Mouse (Mus musculus) neural tube, embryonic 12.5 days (tissue): Measurements from ENCODE around the gene Otub1. TPM values are rescaled to one million over a fixed set of nuclear protein-coding genes. Genes with fewer than 3 reads are reported as not detected.

ENCODE experiments used
- ATAC-seq: fragments of 200-750 bp; cut with Nextera tagmentation; 2 replicates; pipeline ENCODE4 v1.8.0; 2017; ENCODE audit warnings: low read depth, mild to moderate bottlenecking, moderate TSS enrichment, moderate library complexity; ENCODE audit not compliant: low FRiP score
- H3K27ac ChIP-seq: fragments of 300-500 bp; sonication (generic); 2 replicates; pipeline ENCODE4 v1.5.1; 2016
- H3K27me3 ChIP-seq: fragments of 300-500 bp; sonication (generic); replicated peaks from 2 replicates; pipeline ENCODE4 v1.6.1; 2016; ENCODE audit warnings: mild to moderate bottlenecking
- H3K36me3 ChIP-seq: fragments of 300-500 bp; sonication (generic); 2 replicates; pipeline ENCODE4 v1.6.1; 2016; ENCODE audit warnings: mild to moderate bottlenecking
- H3K4me1 ChIP-seq: fragments of 300-500 bp; sonication (generic); 2 replicates; pipeline ENCODE4 v1.6.1; 2016
- H3K4me2 ChIP-seq: fragments of 300-500 bp; sonication (generic); replicated peaks from 2 replicates; pipeline ENCODE4 v1.6.1; 2016; ENCODE audit warnings: mild to moderate bottlenecking
- H3K4me3 ChIP-seq: fragments of 300-500 bp; sonication (generic); 2 replicates; pipeline ENCODE4 v1.5.1; 2016
- H3K9ac ChIP-seq: fragments of 300-500 bp; sonication (generic); 2 replicates; pipeline ENCODE4 v1.6.1; 2016; ENCODE audit warnings: mild to moderate bottlenecking
- H3K9me3 ChIP-seq: fragments of 300-500 bp; sonication (generic); 2 replicates; pipeline ENCODE4 v1.6.1; 2016; ENCODE audit warnings: mild to moderate bottlenecking
- WGBS: fragments of 180-500 bp; shearing (Covaris S2); methylation state at CpG from one replicate; pipeline ENCODE4 v1.1.7; 2016; 5-methylcytosine and 5-hydroxymethylcytosine counted together
- polyA plus RNA-seq: library from polyadenylated mRNA; unstranded; fragments of >200 nt; fragmentation: Nextera tagmentation; extraction: Ambion mirVana; gene quantifications from 2 replicates; pipeline ENCODE4 v1.2.1, GENCODE M21; 2016

The Otub1 gene
- polyA plus RNA-seq, 1 experiment from 2014 or later: 244 TPM

GRCm38 (mm10) chr19:7166767-7167166 is 39.3 kb downstream of the Otub1 start:
- 9% methylated on average over 6 of the region's 6 CpGs for WGBS
- H3K27ac ChIP-seq: no peak overlapping the region
- H3K4me3 ChIP-seq: no peak overlapping the region
- peak overlapping the region; percentile 95 for H3K4me2 ChIP-seq
- no peaks in the 10 kb centered on the region for H3K9me3 ChIP-seq
- H3K4me1 ChIP-seq: peaks cover 42% of the 10 kb centered on the region
- no peaks in the 10 kb centered on the region for H3K36me3 ChIP-seq
- ATAC-seq: no peak
- H3K9ac ChIP-seq: no peak overlapping the region
- peaks cover 79% of the 10 kb centered on the region for H3K27me3 ChIP-seq

GRCm38 (mm10) chr19:7166200-7166711 is 39.9 kb downstream of the Otub1 start:
- WGBS: 2% methylated on average over 15 of the region's 15 CpGs
- Histone ChIP-seq H3K9ac (peak overlapping the region; percentile 65), H3K4me1 (peaks cover 37% of the 10 kb centered on the region), H3K4me3 (peak overlapping the region; percentile 64), H3K4me2 (peak overlapping the region; percentile 95), H3K36me3 (no peaks in the 10 kb centered on the region), H3K27me3 (peaks cover 84% of the 10 kb centered on the region), H3K27ac (no peak overlapping the region), H3K9me3 (no peaks in the 10 kb centered on the region)
- ATAC-seq: 0 out of 2 replicates have a peak, but pooled peaks have one; percentile 13

DNA sequence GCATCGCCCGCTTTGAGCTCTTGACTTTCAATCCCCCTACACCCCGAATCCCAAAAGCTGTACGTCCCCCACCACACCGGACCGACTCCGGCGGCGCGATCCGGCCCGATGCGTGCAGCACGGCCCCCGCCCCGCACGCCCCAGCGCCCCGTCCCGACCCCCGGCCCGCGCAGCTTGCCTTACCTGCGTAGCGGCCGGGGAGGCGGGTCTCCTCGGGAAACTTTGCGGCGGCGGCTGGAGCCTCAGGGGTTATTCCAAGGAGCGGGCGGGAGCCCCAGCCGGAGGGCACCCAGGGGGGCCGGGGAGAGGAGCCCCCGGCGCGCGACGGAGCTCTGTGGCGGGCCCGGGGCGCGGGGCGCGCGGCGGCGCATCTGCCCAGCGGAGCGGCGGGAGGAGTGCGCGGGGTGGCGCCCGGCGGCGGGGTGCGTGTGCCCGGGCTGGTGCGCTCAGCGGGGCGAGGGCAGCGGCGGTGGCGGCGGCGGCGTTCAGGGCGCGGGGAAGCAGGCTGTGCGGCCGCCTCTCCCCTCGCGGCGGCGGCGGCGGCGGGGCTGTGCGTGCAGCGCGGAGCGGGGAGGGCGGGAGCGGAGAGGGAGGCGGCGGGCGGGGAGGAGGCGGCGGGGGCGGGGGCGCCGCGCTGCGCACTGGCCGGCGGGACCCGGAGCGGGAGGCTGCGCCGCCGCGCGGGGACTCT is 40.5 kb downstream of the Otub1 start:
- ATAC-seq: no peak
- no peaks in the 10 kb centered on the region for H3K9me3 ChIP-seq
- H3K4me2 ChIP-seq: peak overlapping the region; percentile 95
- H3K4me1 ChIP-seq: peaks cover 34% of the 10 kb centered on the region
- no peaks in the 10 kb centered on the region for H3K36me3 ChIP-seq
- peaks cover 80% of the 10 kb centered on the region for H3K27me3 ChIP-seq
- under 1% methylated on average over 72 of the region's 105 CpGs for WGBS
- H3K9ac ChIP-seq: peak overlapping the region; percentile 65
- H3K27ac ChIP-seq: peak overlapping the region; percentile 37; the same call in 1 of the 2 replicates
- H3K4me3 ChIP-seq: peak overlapping the region; percentile 64

- H3K4me1 ChIP-seq: peaks cover 41% of the 10 kb centered on the region
- peak overlapping the region; percentile 95 for H3K4me2 ChIP-seq
- no peaks in the 10 kb centered on the region for H3K36me3 ChIP-seq
- no peak for ATAC-seq
- H3K27ac ChIP-seq: no peak overlapping the region
- H3K4me3 ChIP-seq: peak overlapping the region; percentile 64
- H3K27me3 ChIP-seq: peaks cover 80% of the 10 kb centered on the region
- H3K9me3 ChIP-seq: no peaks in the 10 kb centered on the region
- H3K9ac ChIP-seq: peak overlapping the region; percentile 65
- WGBS: under 1% methylated on average over 35 of the region's 35 CpGs
Measured at GRCm38 (mm10) chr19:7164820-7165323, 41.2 kb downstream of the Otub1 start.

DNA sequence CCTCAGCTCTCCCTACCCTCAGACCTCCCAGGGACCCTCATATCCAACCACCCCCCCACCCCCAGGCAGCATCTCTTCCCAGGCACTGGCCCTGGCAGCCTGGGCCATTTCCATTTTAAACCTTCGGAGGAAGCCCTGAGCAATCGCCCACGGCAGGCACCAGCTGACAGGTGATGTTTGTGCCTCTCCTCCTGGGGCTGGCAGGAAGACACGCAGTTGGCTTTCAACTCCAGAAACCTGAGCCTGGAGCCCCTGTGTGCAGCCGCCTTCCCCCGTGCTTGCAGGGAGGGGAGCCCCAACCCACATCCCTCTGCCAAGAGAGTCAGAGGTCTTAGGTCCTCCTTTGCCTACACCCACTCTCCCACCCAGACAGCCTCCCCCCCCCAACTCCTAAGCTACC is 41.9 kb downstream of the Otub1 start:
- Histone ChIP-seq H3K4me2 (peak overlapping the region; percentile 95), H3K9me3 (no peaks in the 10 kb centered on the region), H3K27me3 (peaks cover 85% of the 10 kb centered on the region), H3K36me3 (no peaks in the 10 kb centered on the region), H3K27ac (no peak overlapping the region), H3K4me3 (peak overlapping the region; percentile 64), H3K4me1 (peaks cover 42% of the 10 kb centered on the region), H3K9ac (0 out of 2 replicates have a peak overlapping the region, but pooled peaks have one; percentile 65)
- 5% methylated on average over 6 of the region's 6 CpGs for WGBS
- ATAC-seq: no peak

DNA sequence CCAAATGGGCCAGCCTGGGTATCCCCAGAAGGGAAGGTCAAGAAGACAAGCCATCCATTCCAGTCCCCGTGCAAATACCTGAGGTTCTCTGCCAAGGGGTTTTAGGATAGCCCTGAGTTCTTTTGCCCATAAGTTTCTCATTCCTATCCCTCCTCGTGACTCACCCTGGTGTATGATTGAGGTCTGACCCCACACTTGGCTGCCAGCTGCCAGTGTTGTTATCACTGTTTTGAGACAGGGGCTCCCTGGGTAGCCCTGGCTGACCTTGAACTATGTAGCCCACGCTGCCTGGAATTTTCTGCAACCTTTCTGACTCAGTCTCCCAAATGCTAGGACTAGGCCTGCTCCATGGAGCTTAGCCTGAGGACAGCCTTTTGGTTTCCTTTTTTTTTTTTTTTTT is 45.1 kb downstream of the Otub1 start:
- Histone ChIP-seq H3K9me3 (no peaks in the 10 kb centered on the region), H3K9ac (no peak overlapping the region), H3K27ac (no peak overlapping the region), H3K4me2 (no peak overlapping the region), H3K36me3 (no peaks in the 10 kb centered on the region), H3K4me3 (no peak overlapping the region), H3K27me3 (peaks cover 70% of the 10 kb centered on the region), H3K4me1 (peaks cover 52% of the 10 kb centered on the region)
- no peak for ATAC-seq
- 76% methylated on average over 3 of the region's 3 CpGs for WGBS

GRCm38 (mm10) chr19:7160151-7160906 is 45.8 kb downstream of the Otub1 start:
- H3K4me3 ChIP-seq: no peak overlapping the region
- peak overlapping the region; percentile 51 for H3K9ac ChIP-seq
- H3K27me3 ChIP-seq: peaks cover 65% of the 10 kb centered on the region
- WGBS: 5% methylated on average over 13 of the region's 14 CpGs
- H3K27ac ChIP-seq: 0 out of 2 replicates have a peak overlapping the region, but pooled peaks have one; percentile 43
- no peaks in the 10 kb centered on the region for H3K36me3 ChIP-seq
- ATAC-seq: peak; percentile 51
- no peaks in the 10 kb centered on the region for H3K9me3 ChIP-seq
- peaks cover 49% of the 10 kb centered on the region for H3K4me1 ChIP-seq
- H3K4me2 ChIP-seq: peak overlapping the region; percentile 47

DNA sequence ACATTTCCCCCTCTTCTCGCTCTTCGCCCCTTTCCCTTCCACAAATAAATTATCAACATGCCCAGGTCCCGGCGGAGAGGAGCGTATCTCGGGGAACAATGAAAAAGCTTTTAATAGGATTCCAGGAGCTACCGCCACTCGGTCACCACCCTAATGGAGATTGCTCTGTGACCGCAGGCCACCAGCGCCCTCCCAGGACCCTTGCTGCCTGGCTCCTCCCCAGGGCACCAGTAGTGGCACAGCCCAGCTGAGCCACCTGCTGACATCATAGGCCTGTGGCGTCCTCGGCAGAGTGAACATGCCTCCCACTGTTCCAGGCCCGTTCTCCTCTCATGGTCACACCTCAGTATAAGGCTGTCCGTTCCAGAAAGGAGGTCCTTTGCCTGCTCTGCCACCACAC is 48.4 kb downstream of the Otub1 start:
- H3K27ac ChIP-seq: peak overlapping the region; percentile 32; the same call in 1 of the 2 replicates
- peaks cover 53% of the 10 kb centered on the region for H3K4me1 ChIP-seq
- H3K36me3 ChIP-seq: no peaks in the 10 kb centered on the region
- no peak overlapping the region for H3K4me3 ChIP-seq
- H3K27me3 ChIP-seq: peaks cover 49% of the 10 kb centered on the region
- WGBS: 16% methylated on average over 14 of the region's 14 CpGs
- ATAC-seq: no peak
- peak overlapping the region; percentile 33 for H3K4me2 ChIP-seq
- no peaks in the 10 kb centered on the region for H3K9me3 ChIP-seq
- 0 out of 2 replicates have a peak overlapping the region, but pooled peaks have one; percentile 43 for H3K9ac ChIP-seq

- H3K9ac ChIP-seq: no peak overlapping the region
- WGBS: 53% methylated on average over 6 of the region's 6 CpGs
- peak; percentile 28; the same call in 1 of the 2 replicates for ATAC-seq
- H3K36me3 ChIP-seq: no peaks in the 10 kb centered on the region
- peak overlapping the region; percentile 22 for H3K4me2 ChIP-seq
- peaks cover 41% of the 10 kb centered on the region for H3K27me3 ChIP-seq
- no peaks in the 10 kb centered on the region for H3K9me3 ChIP-seq
- H3K27ac ChIP-seq: peak overlapping the region; percentile 50
- H3K4me1 ChIP-seq: peaks cover 65% of the 10 kb centered on the region
- H3K4me3 ChIP-seq: no peak overlapping the region
Measured at GRCm38 (mm10) chr19:7155196-7155595, 50.9 kb downstream of the Otub1 start.

DNA sequence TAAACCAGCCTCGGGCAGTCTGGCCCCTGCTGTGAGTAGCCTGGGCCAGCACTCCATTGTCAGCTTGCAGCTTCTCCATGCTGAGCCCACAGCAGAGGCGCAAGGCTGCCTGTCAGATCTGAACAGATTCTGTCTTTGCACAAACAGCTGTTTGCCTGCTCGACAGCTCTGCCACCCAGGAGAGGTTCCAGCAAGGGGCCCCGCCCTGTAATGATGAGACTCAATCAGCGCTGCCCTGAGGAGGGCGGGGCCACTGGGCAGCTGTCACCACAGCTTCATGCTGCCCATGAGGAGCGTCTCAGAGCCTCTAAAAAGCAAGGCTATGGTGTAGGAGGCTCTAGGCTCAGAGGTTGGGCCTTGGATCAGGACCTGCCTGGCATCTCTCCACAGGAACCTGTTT is 52.9 kb downstream of the Otub1 start:
- H3K4me3 ChIP-seq: no peak overlapping the region
- no peak for ATAC-seq
- H3K27me3 ChIP-seq: peaks cover 26% of the 10 kb centered on the region
- no peaks in the 10 kb centered on the region for H3K9me3 ChIP-seq
- peaks cover 80% of the 10 kb centered on the region for H3K4me1 ChIP-seq
- WGBS: 22% methylated on average over 7 of the region's 7 CpGs
- no peaks in the 10 kb centered on the region for H3K36me3 ChIP-seq
- peak overlapping the region; percentile 33; the same call in 1 of the 2 replicates for H3K9ac ChIP-seq
- H3K27ac ChIP-seq: peak overlapping the region; percentile 59
- H3K4me2 ChIP-seq: no peak overlapping the region

DNA sequence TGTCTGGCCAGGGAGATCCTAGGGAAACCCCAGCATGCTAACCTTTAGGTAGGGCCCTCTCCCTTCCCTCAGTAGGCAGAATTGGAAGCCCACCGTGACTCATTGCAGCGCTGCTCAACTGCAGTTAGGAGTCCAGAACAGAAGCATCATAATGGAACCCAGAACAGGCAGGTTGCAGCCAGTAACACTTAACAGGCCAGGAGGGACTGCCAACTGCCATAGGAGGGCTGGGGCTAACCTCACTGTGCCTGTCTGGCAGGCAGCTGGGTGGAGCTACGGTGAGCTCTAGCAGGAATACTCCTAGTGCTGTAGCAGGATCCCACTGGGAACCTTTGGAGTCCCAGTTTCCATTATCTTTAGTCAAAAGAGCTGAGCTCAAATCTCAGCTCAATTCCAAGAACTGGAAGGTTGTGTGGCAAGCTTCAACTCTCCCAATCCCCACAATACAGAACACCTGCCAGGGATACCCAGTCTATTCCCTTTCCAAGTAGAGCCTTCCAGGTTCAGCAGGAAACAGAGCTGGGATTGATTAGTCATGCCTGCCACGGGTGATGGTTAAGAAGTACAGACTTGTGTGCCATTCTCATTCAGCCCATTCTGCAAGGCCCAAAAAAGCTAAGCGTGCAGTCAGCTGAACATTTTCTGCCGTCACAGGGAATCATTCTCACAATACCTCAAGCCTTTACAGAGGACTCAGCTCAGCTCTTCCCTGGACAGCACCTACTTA is 54.0 kb downstream of the Otub1 start:
- H3K27ac ChIP-seq: no peak overlapping the region
- no peak for ATAC-seq
- H3K27me3 ChIP-seq: peaks cover 27% of the 10 kb centered on the region

More for the DNA sequence above, 54.0 kb downstream of the Otub1 start:
- WGBS: 78% methylated on average over 6 of the region's 6 CpGs
- no peaks in the 10 kb centered on the region for H3K36me3 ChIP-seq
- H3K4me3 ChIP-seq: no peak overlapping the region
- H3K4me1 ChIP-seq: peaks cover 79% of the 10 kb centered on the region
- H3K9me3 ChIP-seq: no peaks in the 10 kb centered on the region
- H3K9ac ChIP-seq: no peak overlapping the region
- H3K4me2 ChIP-seq: no peak overlapping the region
